Mouse (Mus musculus) adipocyte (in vitro differentiated cells): ENCODE results near the gene Plvap.

ENCODE experiments used
- DNase-seq: peaks from one replicate; pipeline ENCODE4 v3.0.0-alpha.2; 2016; ENCODE audit warnings: low spot score

Plvap gene

DNA sequence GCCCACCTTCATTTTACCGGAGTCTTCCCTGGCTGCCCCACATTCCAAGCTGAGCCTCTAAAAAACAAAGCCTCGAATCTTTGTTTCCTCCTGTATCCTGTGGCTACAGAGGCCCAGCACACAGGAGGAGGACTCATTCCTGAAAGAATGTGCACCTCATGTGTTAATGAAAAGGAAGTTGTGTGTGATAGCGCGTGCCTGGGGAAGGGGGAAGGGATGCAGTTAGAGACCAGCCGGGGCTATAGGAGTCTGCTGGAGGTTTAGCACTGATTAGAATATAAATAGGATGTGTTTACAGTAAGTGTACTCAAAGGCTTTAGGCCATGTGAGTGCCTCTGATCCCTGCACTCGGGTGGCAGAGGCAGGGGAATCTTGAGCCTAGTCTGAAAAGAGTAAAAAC is 14.7 kb upstream of the Plvap start:
- DNase-seq: no peak

DNA sequence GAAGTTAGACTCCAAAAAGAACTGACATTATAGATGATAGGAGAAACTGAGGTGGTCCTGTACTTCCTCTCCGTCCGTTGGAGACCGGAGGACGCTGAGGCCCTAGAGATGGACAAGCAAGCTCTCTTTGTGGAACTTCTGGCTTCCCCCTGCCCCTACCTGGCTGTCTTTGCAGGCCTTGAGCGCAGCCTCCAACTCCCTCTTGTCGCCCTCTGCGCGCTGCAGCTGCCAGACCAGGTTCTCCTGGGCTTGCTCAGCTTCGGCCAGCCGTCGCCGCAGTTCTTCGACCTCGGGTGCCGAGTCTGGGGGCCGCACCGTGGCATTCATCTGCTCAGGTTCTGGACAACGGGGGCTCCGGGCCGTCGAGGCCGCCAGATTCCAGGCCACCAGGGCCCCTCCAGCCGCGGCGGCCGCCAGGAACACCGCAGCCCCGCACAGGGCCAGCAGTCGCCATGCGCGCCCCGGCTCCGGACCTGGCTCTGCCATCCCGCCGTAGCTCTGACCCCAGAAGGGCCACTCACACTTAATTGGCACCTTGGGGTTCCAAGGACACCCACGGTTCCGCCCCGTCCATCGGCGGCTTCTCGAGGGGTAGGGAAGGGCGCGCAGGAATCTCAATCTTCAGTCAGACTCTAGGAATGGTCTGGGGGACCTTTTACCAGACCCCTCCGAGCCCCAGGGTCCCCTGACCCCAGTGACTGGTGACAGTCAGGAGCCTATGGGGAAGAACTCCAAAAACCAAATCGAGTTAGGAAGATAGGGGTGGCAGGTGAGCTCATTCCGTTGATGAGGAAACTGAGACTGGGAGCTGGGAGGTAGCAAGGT is 13.9 kb upstream of the Plvap start, which contains the start of gene Ccdc194:
Ccdc194 (minus strand) TSS at position 486 of the 825 bp plus-strand sequence.
- no peak for DNase-seq

GRCm38 (mm10) chr8:71521634-71522033 is 10.1 kb upstream of the Plvap start:
- DNase-seq: peak; percentile 97

DNA sequence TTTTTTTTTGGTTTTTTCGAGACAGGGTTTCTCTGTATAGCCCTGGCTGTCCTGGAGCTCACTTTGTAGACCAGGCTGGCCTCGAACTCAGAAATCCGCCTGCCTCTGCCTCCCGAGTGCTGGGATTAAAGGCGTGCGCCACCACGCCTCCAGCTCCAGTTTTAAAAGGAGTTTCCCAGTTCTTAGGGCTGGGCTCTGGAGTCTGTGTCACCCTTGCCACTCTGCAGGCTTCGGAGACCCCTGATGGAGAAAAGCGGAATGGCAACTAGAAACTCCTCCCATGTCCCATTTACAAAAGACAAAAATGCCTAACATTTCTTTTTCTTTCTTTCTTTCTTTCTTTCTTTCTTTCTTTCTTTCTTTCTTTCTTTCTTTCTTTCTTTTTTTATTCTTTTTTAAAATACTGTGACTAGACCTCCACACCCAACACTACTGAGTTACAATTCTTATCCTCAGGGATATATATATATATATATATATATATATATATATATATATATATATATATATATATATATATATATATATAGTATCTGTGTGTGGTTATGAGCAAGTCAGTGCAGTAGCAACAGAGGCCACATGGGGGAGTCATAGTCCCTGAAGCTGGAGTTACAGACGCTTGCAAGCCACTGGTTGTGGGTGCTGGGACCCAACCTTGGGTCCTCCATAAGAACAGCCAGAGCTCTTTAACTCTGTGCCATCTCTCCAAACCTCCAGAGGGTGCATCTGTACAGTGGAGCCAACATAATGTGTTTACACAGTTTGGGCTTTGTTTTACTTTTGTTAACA is 7.7 kb upstream of the Plvap start:
- peak; percentile 89 for DNase-seq

GRCm38 (mm10) chr8:71516786-71517185 is 5.2 kb upstream of the Plvap start:
- no peak for DNase-seq

- no peak for DNase-seq
Observed at GRCm38 (mm10) chr8:71515043-71515442, 3.5 kb upstream of the Plvap start.

DNA sequence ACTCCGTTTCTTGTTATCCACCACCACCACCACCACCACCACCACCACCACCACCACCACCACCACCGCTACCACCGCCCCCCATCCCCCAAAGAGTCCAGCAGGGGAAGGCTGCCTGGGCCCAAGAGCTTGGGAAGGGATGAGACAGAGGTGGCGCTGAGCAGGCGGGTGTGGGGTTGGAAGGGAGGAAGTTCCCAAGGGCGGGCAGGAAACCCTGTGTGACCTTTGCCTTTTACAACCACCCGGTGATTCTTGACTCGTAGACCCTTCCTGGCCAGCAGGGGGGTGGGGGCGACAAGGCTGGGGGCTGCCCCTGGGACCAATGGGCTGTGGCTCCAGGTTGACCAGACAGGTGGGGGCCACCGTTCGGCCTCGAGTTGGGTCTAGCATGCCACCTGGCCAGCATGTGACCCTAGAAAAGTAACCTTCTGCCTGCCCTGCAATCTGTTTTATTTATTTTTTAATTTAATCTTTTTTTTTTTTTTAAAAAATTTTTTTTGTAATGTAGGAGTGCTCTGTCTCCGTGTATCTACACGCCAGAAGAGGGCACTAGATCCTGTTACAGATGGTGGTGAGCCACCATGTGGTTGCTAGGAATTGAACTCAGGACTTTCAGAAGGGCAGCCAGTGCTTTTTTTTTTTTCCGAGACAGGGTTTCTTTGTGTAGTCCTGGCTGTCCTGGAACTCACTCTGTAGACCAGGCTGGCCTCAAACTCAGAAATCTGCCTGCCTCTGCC is 1.6 kb upstream of the Plvap start:
- no peak for DNase-seq

- peak; percentile 86 for DNase-seq
Observed at GRCm38 (mm10) chr8:71509316-71509715, 2.2 kb downstream of the Plvap start.

DNA sequence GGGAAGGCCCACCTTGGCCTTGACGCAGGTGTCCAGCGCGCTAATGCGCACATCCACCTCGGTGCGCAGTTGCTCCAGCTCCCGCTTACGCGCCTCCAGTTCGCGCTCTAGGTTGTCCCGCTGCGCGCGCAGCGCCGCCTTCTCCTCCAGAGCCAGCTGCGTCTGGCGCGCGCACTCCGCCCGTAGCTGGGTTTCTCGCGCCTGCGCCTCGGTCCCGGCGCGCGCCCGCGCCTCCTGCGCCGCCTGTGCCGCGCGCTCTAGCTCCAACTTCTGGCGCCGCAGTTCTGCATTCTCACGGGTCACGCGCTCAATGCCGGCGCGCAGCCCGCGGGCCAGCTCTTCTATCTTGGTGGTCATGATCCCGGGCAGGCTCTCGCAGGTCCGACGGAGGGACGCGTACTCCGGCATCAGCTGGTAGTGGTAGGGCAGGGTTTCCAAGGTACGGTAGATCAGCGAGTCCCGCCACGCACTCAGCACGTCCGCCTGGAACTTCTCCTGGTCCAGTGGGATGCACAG is 3.9 kb downstream of the Plvap start:
- DNase-seq: no peak

GRCm38 (mm10) chr8:71505979-71506378 is 5.6 kb downstream of the Plvap start:
- DNase-seq: peak; percentile 69

- no peak for DNase-seq
Observed at GRCm38 (mm10) chr8:71505326-71505725, 6.2 kb downstream of the Plvap start.

GRCm38 (mm10) chr8:71504349-71504748 is 7.2 kb downstream of the Plvap start:
- no peak for DNase-seq

DNA sequence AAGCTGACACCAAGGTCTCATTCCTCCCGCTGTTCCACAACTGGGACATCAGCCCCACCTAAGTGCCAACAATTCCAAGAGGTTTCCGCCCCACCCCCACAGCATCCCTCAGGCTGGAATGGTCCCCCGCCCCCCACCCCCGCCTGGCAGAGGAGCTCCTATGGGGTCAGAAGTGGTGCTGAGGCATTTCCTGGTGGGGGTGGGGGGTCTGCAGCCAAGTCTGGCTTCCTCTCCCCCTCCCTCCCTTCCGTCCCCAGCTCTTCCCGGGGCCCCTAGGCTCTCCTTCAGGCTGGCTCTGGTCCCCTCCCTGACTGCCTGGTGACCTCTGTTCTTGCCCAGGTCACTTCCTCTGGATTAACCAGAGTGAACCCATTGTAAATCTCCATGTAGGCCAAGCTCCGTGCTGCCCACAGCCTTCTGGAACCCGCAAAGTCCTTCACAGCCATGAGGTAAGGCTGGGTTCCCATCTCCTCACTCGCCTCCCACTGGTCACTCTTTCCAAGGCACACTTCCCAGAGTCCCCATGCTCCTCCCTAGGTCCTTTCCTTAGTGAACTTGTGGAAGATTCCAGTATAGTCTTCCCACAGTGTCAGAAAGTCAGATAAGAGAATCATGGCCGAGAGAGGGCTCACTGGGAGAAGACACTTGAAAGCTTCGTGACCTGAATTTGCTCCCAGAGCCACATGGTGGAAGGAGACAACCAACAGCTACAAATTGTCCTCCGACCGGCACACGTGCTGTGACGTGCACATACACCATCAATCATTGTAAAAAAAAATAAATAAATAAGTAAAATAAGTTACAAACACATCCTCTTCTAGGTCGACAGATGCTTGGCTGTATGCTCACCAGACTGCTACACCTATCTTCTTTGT is 12.5 kb downstream of the Plvap start:
- no peak for DNase-seq

DNA sequence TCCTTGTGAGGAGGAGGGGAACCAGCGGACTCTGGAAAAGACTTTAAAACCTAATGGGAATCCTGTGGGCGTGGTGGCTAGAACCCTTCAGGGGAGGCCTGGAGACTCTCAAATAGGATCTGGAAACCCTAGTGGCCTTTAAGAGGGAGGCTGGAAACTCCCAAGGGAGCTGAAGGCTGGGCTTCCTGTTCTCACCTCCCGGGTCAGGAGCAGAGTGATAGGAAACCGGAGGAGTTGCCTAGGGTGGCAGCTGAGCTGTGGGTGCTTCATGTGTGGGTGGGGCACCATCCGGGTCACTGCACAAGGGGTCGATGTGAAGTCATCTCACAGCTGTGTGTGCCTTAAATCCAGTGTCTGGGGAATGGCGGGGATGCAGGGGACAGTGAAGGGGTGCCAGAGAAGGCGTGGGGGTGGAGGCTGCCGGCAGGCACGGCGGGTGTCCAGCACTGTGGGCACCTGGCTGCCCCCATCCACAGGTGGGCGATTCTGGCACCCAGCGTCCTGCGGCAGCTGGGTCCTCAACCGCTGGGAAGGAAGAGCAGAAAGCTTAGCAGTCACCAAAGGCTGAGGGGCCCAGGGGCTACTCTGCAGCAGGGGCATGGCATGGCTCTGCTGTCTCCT is 13.6 kb downstream of the Plvap start:
- no peak for DNase-seq

- no peak for DNase-seq
Observed at GRCm38 (mm10) chr8:71497077-71497645, 14.4 kb downstream of the Plvap start.

GRCm38 (mm10) chr8:71496481-71496880 is 15.1 kb downstream of the Plvap start:
- peak; percentile 97 for DNase-seq

DNA sequence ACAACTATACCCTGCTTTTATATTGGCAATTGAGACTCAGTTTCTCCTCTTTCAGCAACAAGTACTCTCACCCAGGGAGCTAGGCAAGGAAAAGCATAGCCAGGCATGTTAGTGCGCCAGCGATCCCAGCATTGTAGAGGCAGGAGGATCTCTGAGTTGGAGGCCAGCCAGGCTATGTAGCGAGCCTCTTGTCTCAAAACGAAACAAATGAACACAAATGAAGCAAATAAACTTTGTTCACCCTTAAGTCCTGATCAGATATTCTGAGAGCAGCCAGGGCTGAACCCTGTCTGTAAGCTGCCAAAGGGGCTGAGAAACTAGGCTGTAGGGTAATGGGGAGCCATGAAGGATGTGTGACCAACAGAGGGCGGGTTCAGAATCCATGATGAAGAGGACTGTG is 15.7 kb downstream of the Plvap start:
- peak; percentile 91 for DNase-seq

DNA sequence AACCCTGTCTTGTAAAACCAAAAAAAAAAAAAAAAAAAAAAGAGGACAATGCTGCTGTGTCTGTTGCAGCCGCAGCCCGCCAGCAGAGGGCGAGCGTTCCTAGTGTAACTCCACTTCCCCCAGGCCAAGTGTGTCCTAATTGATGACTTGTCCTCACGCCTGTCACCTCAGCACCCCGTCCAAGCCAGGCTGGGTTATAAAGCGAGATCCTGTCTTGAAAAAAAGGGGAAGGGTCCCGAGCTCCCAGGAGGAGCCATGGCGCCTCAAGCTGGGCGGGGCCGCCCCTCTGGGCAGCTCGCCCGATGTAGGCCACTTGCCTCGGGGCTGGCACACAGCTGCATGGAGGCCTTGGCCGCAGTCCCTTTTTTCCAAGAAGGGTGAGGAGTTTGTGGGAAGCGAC is 16.5 kb downstream of the Plvap start:
- DNase-seq: peak; percentile 98

DNA sequence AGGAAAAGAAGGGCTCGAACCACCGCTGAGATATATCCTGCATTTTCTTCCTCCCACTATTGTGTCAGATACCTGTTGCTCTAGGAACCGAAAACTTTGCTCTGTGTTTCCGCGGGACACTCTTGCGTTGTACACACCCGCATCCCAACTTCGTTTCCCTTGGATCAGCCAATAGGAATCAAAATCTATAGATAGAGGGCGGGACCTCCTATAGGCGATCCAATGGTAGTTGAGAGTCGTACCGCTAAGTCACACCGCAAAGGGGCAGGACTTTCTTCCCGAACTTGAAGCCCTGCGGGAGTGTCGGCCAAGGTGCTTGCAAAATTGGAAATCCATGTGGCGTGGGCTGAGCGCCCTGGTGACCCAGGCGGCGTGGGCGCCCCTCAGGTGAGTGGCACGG is 23.1 kb downstream of the Plvap start:
- DNase-seq: peak; percentile 96

- DNase-seq: peak; percentile 90
Observed at GRCm38 (mm10) chr8:71487691-71488445, 23.7 kb downstream of the Plvap start, which contains the start of gene Gtpbp3. Gene Gtpbp3, plus strand, starts transcription at chr8:71488103.
